Mouse (Mus musculus): ENCODE measurements around the gene Abcc6. TPM values are rescaled to one million over a fixed set of nuclear protein-coding genes. Genes with fewer than 3 reads are reported as not detected.

The Abcc6 gene
- under 1 TPM in 1 of 2 experiments, not detected in 1; 0.21 TPM for polyA plus RNA-seq (2017; shearing (Covaris generic))

GRCm38 (mm10) chr7:46030145-46030488, at the start of gene Abcc6:
Gene Abcc6, minus strand, starts transcription at chr7:46030302.

DNA sequence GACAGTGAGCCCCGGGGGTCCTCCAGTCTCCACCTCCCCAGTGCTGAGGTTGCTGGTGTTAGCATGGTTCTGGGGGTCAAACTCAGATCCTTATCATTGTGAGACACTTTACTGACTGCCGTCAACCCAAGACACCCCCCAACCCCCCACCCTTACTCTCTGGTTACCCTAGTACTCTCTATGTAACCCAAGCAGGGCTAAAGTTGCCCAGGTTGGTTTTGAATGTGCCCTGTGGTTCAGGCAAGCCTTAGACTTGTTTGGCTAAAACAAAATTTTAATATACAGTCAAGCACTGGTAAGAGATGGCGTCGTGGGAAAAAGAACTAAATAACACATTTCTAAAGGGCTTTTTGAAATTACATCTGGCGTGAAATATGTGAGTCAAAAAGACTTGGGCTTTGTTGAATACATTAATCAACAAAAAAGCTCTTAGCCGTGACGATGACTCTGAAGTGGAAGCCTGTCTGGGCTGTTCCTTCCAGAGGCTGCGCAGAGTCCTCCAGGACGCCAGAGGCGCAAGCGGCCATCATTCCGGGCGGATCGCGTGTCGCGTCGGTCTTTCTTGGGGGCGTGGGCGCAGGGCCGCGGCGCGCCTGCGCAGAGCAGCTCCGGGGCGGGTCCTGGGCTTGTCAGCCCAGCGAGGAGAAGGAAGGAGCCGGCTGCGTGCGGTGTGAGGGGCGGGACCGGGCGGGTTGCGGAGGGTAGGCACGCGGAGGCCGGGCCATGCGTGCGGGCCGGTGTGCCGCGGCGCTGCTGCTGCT, 3.2 kb upstream of the Abcc6 start, which contains the start of gene Nomo1:
Gene Nomo1, plus strand, starts transcription at position 590 of the 761 bp plus-strand sequence.

DNA sequence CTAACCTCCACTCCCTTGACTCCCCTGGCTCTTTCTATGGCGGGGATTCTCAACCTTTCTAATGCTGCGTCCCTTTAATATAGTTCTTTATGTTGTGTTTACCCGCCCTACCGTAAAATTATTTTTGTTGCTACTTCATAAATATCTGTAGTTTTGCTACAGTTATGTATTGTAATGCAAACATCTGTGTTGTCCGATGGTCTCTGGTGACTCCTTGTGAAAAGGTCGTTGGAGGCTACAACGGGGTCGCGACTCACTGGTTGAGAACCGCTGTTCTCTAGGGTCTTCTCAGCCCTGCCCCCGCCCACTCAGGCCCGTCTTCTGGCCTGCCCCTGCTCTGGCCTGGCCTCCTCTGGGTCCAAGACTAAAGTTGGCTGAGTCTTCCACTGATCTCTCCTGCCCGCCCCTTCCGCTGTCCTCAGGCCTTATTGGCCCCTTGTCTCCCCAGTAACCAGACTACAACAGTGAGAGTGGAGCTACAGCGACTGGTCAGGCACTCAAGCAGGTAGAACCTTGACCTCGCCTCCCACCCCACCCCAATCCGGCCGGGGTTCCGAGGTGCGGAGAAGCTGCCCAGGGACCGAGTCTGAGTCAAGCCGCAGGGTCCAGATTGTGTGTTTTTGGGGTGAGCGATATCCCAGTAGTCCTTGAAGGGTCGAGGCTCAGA, 106.2 kb downstream of the Abcc6 start, which contains the start of gene Ccdc114:
Gene Ccdc114, plus strand, starts transcription at position 311 of the 667 bp plus-strand sequence.

GRCm38 (mm10) chr7:45921242-45921621, 108.9 kb downstream of the Abcc6 start, which contains the start of gene Emp3:
Gene Emp3, minus strand, starts transcription at chr7:45921404.

Other genes starting within 250 kb of the Abcc6 start
- under 1 TPM; 0.12 to 0.38 TPM for gene Lmtk3, start 246.6 kb downstream of the Abcc6 start, polyA plus RNA-seq (2017; shearing (Covaris generic))
- gene Sult2b1, start 245.6 kb downstream of the Abcc6 start, polyA plus RNA-seq (2017; shearing (Covaris generic)), result 1 to 10 TPM; 4.4 to 6.7 TPM
- 10 to 100 TPM; 82.2 to 88.4 TPM for gene Cyth2, start 215.7 kb downstream of the Abcc6 start, polyA plus RNA-seq (2017; shearing (Covaris generic))
- 1 to 10 TPM in 1 of 2 experiments, under 1 TPM in 1; 0.55 to 1.0 TPM for gene Kcnj14, start 205.5 kb downstream of the Abcc6 start, polyA plus RNA-seq (2017; shearing (Covaris generic))
- 10 to 100 TPM; 35.7 to 36.3 TPM for gene Grwd1, start 199.4 kb downstream of the Abcc6 start, polyA plus RNA-seq (2017; shearing (Covaris generic))
- gene Kdelr1, start 157.5 kb downstream of the Abcc6 start, polyA plus RNA-seq (2017; shearing (Covaris generic)), result 100 to 1,000 TPM in 1 of 2 experiments, 10 to 100 TPM in 1; 78.9 to 119 TPM
- gene Grin2d, start 151.9 kb downstream of the Abcc6 start, polyA plus RNA-seq (2017; shearing (Covaris generic)), result 1 to 10 TPM; 1.0 to 1.6 TPM
- gene Syngr4, start 133.6 kb downstream of the Abcc6 start, polyA plus RNA-seq (2017; shearing (Covaris generic)), result under 1 TPM in 1 of 2 experiments, not detected in 1; 0.36 TPM
- gene Tmem143, start 133.4 kb downstream of the Abcc6 start, polyA plus RNA-seq (2017; shearing (Covaris generic)), result 10 to 100 TPM in 1 of 2 experiments, 1 to 10 TPM in 1; 6.0 to 13.0 TPM
- gene Emp3, start 108.9 kb downstream of the Abcc6 start, polyA plus RNA-seq (2017; shearing (Covaris generic)), result 100 to 1,000 TPM; 618 to 655 TPM
- gene Ccdc114, start 106.2 kb downstream of the Abcc6 start, polyA plus RNA-seq (2017; shearing (Covaris generic)), result 10 to 100 TPM in 1 of 2 experiments, 1 to 10 TPM in 1; 2.9 to 11.0 TPM
- 10 to 100 TPM; 35.1 to 42.9 TPM for gene Nomo1, start 3.4 kb upstream of the Abcc6 start, polyA plus RNA-seq (2017; shearing (Covaris generic))
- not detected for gene Kcnj11, start 70.5 kb upstream of the Abcc6 start, polyA plus RNA-seq (2017; shearing (Covaris generic))
- gene Abcc8, start 149.7 kb upstream of the Abcc6 start, polyA plus RNA-seq (2017; shearing (Covaris generic)), result 1 to 10 TPM in 1 of 2 experiments, under 1 TPM in 1; 0.23 to 1.7 TPM
- gene Ush1c, start 208.2 kb upstream of the Abcc6 start, polyA plus RNA-seq (2017; shearing (Covaris generic)), result under 1 TPM in 1 of 2 experiments, not detected in 1; 0.27 TPM
- under 1 TPM in 1 of 2 experiments, not detected in 1; 0.42 TPM for gene Otog, start 210.7 kb upstream of the Abcc6 start, polyA plus RNA-seq (2017; shearing (Covaris generic))